Mouse (Mus musculus): Measurements from ENCODE around the gene Gm49403. TPM values are rescaled to one million over a fixed set of nuclear protein-coding genes. Genes with fewer than 3 reads are reported as not detected.

The Gm49403 gene
- not detected in 2 replicates for polyA plus RNA-seq (2012; rRNA removed)

GRCm38 (mm10) chr19:8883616-8884015 lies at the start of gene Gm49403, which contains the start of gene Lbhd1:
Gm49403 (plus strand) TSS chr19:8883930.
Lbhd1 (plus strand) TSS chr19:8883732.

GRCm38 (mm10) chr19:8837251-8837791 lies 46.4 kb upstream of the Gm49403 start, which contains the start of gene Bscl2:
Bscl2 (plus strand) TSS chr19:8837467.

GRCm38 (mm10) chr19:8839103-8839907 lies 44.4 kb upstream of the Gm49403 start, which contains the start of gene Gng3:
Gng3 (minus strand) TSS chr19:8839194.

GRCm38 (mm10) chr19:8850402-8850901 lies 33.3 kb upstream of the Gm49403 start, which contains the start of gene Lrrn4cl:
Lrrn4cl (plus strand) TSS chr19:8850768.

GRCm38 (mm10) chr19:8871267-8872186 lies 12.2 kb upstream of the Gm49403 start, which contains the start of gene Ubxn1:
Ubxn1 (plus strand) TSS chr19:8871496.

GRCm38 (mm10) chr19:8880311-8881033 lies 3.3 kb upstream of the Gm49403 start, which contains the start of gene Uqcc3:
Uqcc3 (minus strand) TSS chr19:8880923.

GRCm38 (mm10) chr19:8888511-8889385 lies 5.0 kb downstream of the Gm49403 start, which contains the start of the genes 1810009A15Rik and Gm49416:
1810009A15Rik (plus strand) TSS chr19:8888853.
Gm49416 (plus strand) TSS chr19:8888926.

GRCm38 (mm10) chr19:8892829-8893766 lies 9.4 kb downstream of the Gm49403 start, which contains the start of gene Ints5:
Ints5 (plus strand) TSS chr19:8893005.

GRCm38 (mm10) chr19:8897865-8898495 lies 14.2 kb downstream of the Gm49403 start, which contains the start of gene Ganab:
Ganab (plus strand) TSS chr19:8898071.

GRCm38 (mm10) chr19:8920073-8920736 lies 36.5 kb downstream of the Gm49403 start, which contains the start of gene B3gat3:
B3gat3 (plus strand) TSS chr19:8920374.

GRCm38 (mm10) chr19:8929224-8930088 lies 45.7 kb downstream of the Gm49403 start, which contains the start of the genes Rom1 and Eml3:
Rom1 (minus strand) TSS chr19:8929356.
Eml3 (plus strand) TSS chr19:8929552.

Other genes with a start within 250 kb of the Gm49403 start
- under 0.01 and 0.02 TPM in 2 replicates for gene Chrm1, start 220.1 kb upstream of the Gm49403 start, polyA plus RNA-seq (2012; rRNA removed)
- 69.0 and 73.7 TPM in 2 replicates for gene Slc3a2, start 160.6 kb upstream of the Gm49403 start, polyA plus RNA-seq (2012; rRNA removed)
- gene Wdr74, start 148.1 kb upstream of the Gm49403 start, polyA plus RNA-seq (2012; rRNA removed): 23.6 and 26.8 TPM in 2 replicates
- 0.14 and 0.22 TPM in 2 replicates for gene 1700092M07Rik, start 143.2 kb upstream of the Gm49403 start, polyA plus RNA-seq (2012; rRNA removed)
- gene Stx5a, start 142.5 kb upstream of the Gm49403 start, polyA plus RNA-seq (2012; rRNA removed): 42.5 and 43.8 TPM in 2 replicates
- gene Nxf1, start 126.9 kb upstream of the Gm49403 start, polyA plus RNA-seq (2012; rRNA removed): 66.5 and 71.8 TPM in 2 replicates
- gene Tmem223, start 112.9 kb upstream of the Gm49403 start, polyA plus RNA-seq (2012; rRNA removed): 50.0 and 53.2 TPM in 2 replicates
- 55.2 and 62.8 TPM in 2 replicates for gene Tmem179b, start 109.5 kb upstream of the Gm49403 start, polyA plus RNA-seq (2012; rRNA removed)
- gene Taf6l, start 97.5 kb upstream of the Gm49403 start, polyA plus RNA-seq (2012; rRNA removed): 6.0 and 6.1 TPM in 2 replicates
- 50.2 and 51.9 TPM in 2 replicates for gene Polr2g, start 85.4 kb upstream of the Gm49403 start, polyA plus RNA-seq (2012; rRNA removed)
- 0.63 and 0.78 TPM in 2 replicates for gene Zbtb3, start 81.4 kb upstream of the Gm49403 start, polyA plus RNA-seq (2012; rRNA removed)
- 12.9 and 13.3 TPM in 2 replicates for gene Ttc9c, start 64.6 kb upstream of the Gm49403 start, polyA plus RNA-seq (2012; rRNA removed)
- gene Hnrnpul2, start 63.9 kb upstream of the Gm49403 start, polyA plus RNA-seq (2012; rRNA removed): 26.5 and 29.8 TPM in 2 replicates
- gene AC129217.1, start 54.2 kb upstream of the Gm49403 start, polyA plus RNA-seq (2012; rRNA removed): 0.14 and 0.93 TPM in 2 replicates
- 18.0 and 18.1 TPM in 2 replicates for gene Bscl2, start 46.5 kb upstream of the Gm49403 start, polyA plus RNA-seq (2012; rRNA removed)
- 0.04 and 0.06 TPM in 2 replicates for gene Gng3, start 44.7 kb upstream of the Gm49403 start, polyA plus RNA-seq (2012; rRNA removed)
- 0.22 and 0.23 TPM in 2 replicates for gene Lrrn4cl, start 33.2 kb upstream of the Gm49403 start, polyA plus RNA-seq (2012; rRNA removed)
- 63.3 and 71.1 TPM in 2 replicates for gene Ubxn1, start 12.4 kb upstream of the Gm49403 start, polyA plus RNA-seq (2012; rRNA removed)
- 27.3 and 30.3 TPM in 2 replicates for gene Uqcc3, start 3.0 kb upstream of the Gm49403 start, polyA plus RNA-seq (2012; rRNA removed)
- 2.1 and 2.2 TPM in 2 replicates for gene Lbhd1, start 198 bp upstream of the Gm49403 start, polyA plus RNA-seq (2012; rRNA removed)
- 30.7 and 31.4 TPM in 2 replicates for gene 1810009A15Rik, start 4.9 kb downstream of the Gm49403 start, polyA plus RNA-seq (2012; rRNA removed)
- gene Gm49416, start 5.0 kb downstream of the Gm49403 start, polyA plus RNA-seq (2012; rRNA removed): not detected in 2 replicates
- 8.9 and 9.1 TPM in 2 replicates for gene Ints5, start 9.1 kb downstream of the Gm49403 start, polyA plus RNA-seq (2012; rRNA removed)
- gene Ganab, start 14.1 kb downstream of the Gm49403 start, polyA plus RNA-seq (2012; rRNA removed): 72.8 and 81.9 TPM in 2 replicates
- gene B3gat3, start 36.4 kb downstream of the Gm49403 start, polyA plus RNA-seq (2012; rRNA removed): 32.9 and 35.2 TPM in 2 replicates
- gene Rom1, start 45.4 kb downstream of the Gm49403 start, polyA plus RNA-seq (2012; rRNA removed): 1.9 and 2.0 TPM in 2 replicates
- 9.6 and 11.4 TPM in 2 replicates for gene Eml3, start 45.6 kb downstream of the Gm49403 start, polyA plus RNA-seq (2012; rRNA removed)
- 17.0 and 17.4 TPM in 2 replicates for gene Mta2, start 57.9 kb downstream of the Gm49403 start, polyA plus RNA-seq (2012; rRNA removed)
- 8.7 and 9.0 TPM in 2 replicates for gene Tut1, start 69.9 kb downstream of the Gm49403 start, polyA plus RNA-seq (2012; rRNA removed)
- 149 and 173 TPM in 2 replicates for gene Eef1g, start 83.1 kb downstream of the Gm49403 start, polyA plus RNA-seq (2012; rRNA removed)
- gene Ahnak, start 105.4 kb downstream of the Gm49403 start, polyA plus RNA-seq (2012; rRNA removed): 2.0 TPM in 2 replicates
- gene Scgb1a1, start 204.0 kb downstream of the Gm49403 start, polyA plus RNA-seq (2012; rRNA removed): not detected in 2 replicates

Measured in liver, embryonic 18 days (tissue).